Mouse (Mus musculus): Measurements from ENCODE around the gene Snx18.

GRCm38 (mm10) chr13:113595987-113596386, 22.4 kb downstream of the Snx18 start:
- no peak for TF ChIP-seq CTCF (IDR thresholded peaks at IDR 0.05; ENCODE audit: insufficient read depth, low read depth, low read length)
- no peak for TF ChIP-seq POLR2A (IDR thresholded peaks at IDR 0.05; ENCODE audit: insufficient read depth, low read depth, low read length)

Data from olfactory bulb, adult 2 months (tissue).